Mouse (Mus musculus) heart, embryonic 11.5 days (tissue): ENCODE results near the gene Tmem202. TPM values are rescaled to one million over a fixed set of nuclear protein-coding genes. Genes with fewer than 3 reads are reported as not detected.

ENCODE experiments used
- ATAC-seq: fragments of 200-750 bp; cut with Nextera tagmentation; replicated peaks from 2 replicates; pipeline ENCODE4 v1.8.0; 2017; ENCODE audit warnings: moderate library complexity; ENCODE audit not compliant: insufficient number of reproducible peaks, low FRiP score, low TSS enrichment
- H3K27ac ChIP-seq: fragments of 300-500 bp; sonication (generic); 2 replicates; pipeline ENCODE4 v1.5.1; 2014; ENCODE audit warnings: mild to moderate bottlenecking, low read depth, low read length
- H3K27me3 ChIP-seq: fragments of 300-500 bp; sonication (generic); 2 replicates; pipeline ENCODE4 v1.6.1; 2014; ENCODE audit warnings: mild to moderate bottlenecking, low read length, mixed read lengths; ENCODE audit not compliant: control insufficient read depth, insufficient read depth
- H3K36me3 ChIP-seq: fragments of 300-500 bp; sonication (generic); 2 replicates; pipeline ENCODE4 v1.6.1; 2014; ENCODE audit warnings: mild to moderate bottlenecking, low read length, moderate library complexity, mixed read lengths; ENCODE audit not compliant: control insufficient read depth, insufficient read depth
- H3K4me1 ChIP-seq: fragments of 300-500 bp; sonication (generic); 2 replicates; pipeline ENCODE4 v1.6.1; 2014; ENCODE audit warnings: low read length; ENCODE audit not compliant: control insufficient read depth, insufficient read depth
- H3K4me2 ChIP-seq: fragments of 300-500 bp; sonication (generic); 2 replicates; pipeline ENCODE4 v1.6.1; 2014; ENCODE audit warnings: mild to moderate bottlenecking, moderate library complexity
- H3K4me3 ChIP-seq: fragments of 300-500 bp; sonication (generic); 2 replicates; pipeline ENCODE4 v1.5.1; 2014; ENCODE audit warnings: low read depth, low read length
- H3K9ac ChIP-seq: fragments of 300-500 bp; sonication (generic); 2 replicates; pipeline ENCODE4 v1.6.1; 2014; ENCODE audit warnings: mild to moderate bottlenecking, low read depth, low read length, moderate library complexity
- H3K9me3 ChIP-seq: fragments of 300-500 bp; sonication (generic); replicated peaks from 2 replicates; pipeline ENCODE4 v1.6.1; 2016; ENCODE audit warnings: low read length; ENCODE audit not compliant: control insufficient read depth
- WGBS: fragments of 180-500 bp; shearing (Covaris S2); extraction: QIAGEN DNeasy Blood & Tissue Kit; methylation state at CpG from one replicate; pipeline ENCODE4 v1.1.7; 2014; ENCODE audit not compliant: insufficient replicate concordance; 5-methylcytosine and 5-hydroxymethylcytosine counted together
- polyA plus RNA-seq: library from polyadenylated mRNA; unstranded; fragments of >200 nt; fragmentation: Nextera tagmentation; extraction: Ambion mirVana; gene quantifications from 2 replicates; pipeline ENCODE4 v1.2.1, GENCODE M21; 2014

Tmem202 gene
- 0.39 and 0.41 TPM in 2 replicates for polyA plus RNA-seq

GRCm38 (mm10) chr9:59539441-59540137 is at the start of gene Tmem202, which contains the start of gene Hexa:
Gene Tmem202 (minus strand): TSS chr9:59539847.
Gene Hexa (plus strand): TSS chr9:59539540.
- 3% methylated on average over 55 of the region's 55 CpGs for WGBS

GRCm38 (mm10) chr9:59588710-59589671 is 49.3 kb upstream of the Tmem202 start:
- H3K9me3 ChIP-seq, result no peaks in the 10 kb centered on the region
- WGBS, result 44% methylated on average over 12 of the region's 12 CpGs
- ATAC-seq, result no peak
- no peak overlapping the region for H3K27ac ChIP-seq
- no peak overlapping the region for H3K9ac ChIP-seq
- no peaks in the 10 kb centered on the region for H3K4me1 ChIP-seq
- H3K36me3 ChIP-seq, result no peaks in the 10 kb centered on the region
- H3K4me2 ChIP-seq, result no peak overlapping the region
- no peak overlapping the region for H3K4me3 ChIP-seq
- peaks cover 21% of the 10 kb centered on the region for H3K27me3 ChIP-seq

More at GRCm38 (mm10) chr9:59539441-59540137, at the start of gene Tmem202, which contains the start of gene Hexa:
- peaks cover 7% of the 10 kb centered on the region for H3K4me1 ChIP-seq
- peak within 1 kb of the TSS; percentile 76 for H3K4me3 ChIP-seq
- no peaks in the 10 kb centered on the region for H3K36me3 ChIP-seq
- no peaks in the 10 kb centered on the region for H3K27me3 ChIP-seq
- peak within 1 kb of the TSS; percentile 86 for H3K9ac ChIP-seq
- no peaks in the 10 kb centered on the region for H3K9me3 ChIP-seq
- peak; percentile 74 for ATAC-seq
- peak within 1 kb of the TSS; percentile 92 for H3K4me2 ChIP-seq
- no peak within 1 kb of the TSS for H3K27ac ChIP-seq

- no peak overlapping the region for H3K9ac ChIP-seq
- H3K27me3 ChIP-seq, result peaks cover 23% of the 10 kb centered on the region
- WGBS, result 62% methylated on average over 5 of the region's 5 CpGs
- H3K27ac ChIP-seq, result no peak overlapping the region
- no peak for ATAC-seq
- H3K4me2 ChIP-seq, result no peak overlapping the region
- H3K36me3 ChIP-seq, result no peaks in the 10 kb centered on the region
- H3K4me1 ChIP-seq, result no peaks in the 10 kb centered on the region
- no peaks in the 10 kb centered on the region for H3K9me3 ChIP-seq
- no peak overlapping the region for H3K4me3 ChIP-seq
These were observed 48.6 kb upstream of the Tmem202 start for GRCm38 (mm10) chr9:59588252-59588651.

- Histone ChIP-seq H3K36me3 (no peaks in the 10 kb centered on the region), H3K4me3 (peak overlapping the region; percentile 27), H3K27ac (no peak overlapping the region), H3K27me3 (peaks cover 30% of the 10 kb centered on the region), H3K4me2 (peak overlapping the region; percentile 54), H3K9ac (peak overlapping the region; percentile 47; the same call in 1 of the 2 replicates), H3K9me3 (no peaks in the 10 kb centered on the region), H3K4me1 (no peaks in the 10 kb centered on the region)
- 5% methylated on average over 13 of the region's 13 CpGs for WGBS
- no peak for ATAC-seq
These were observed 45.2 kb upstream of the Tmem202 start for GRCm38 (mm10) chr9:59584871-59585308.

GRCm38 (mm10) chr9:59578505-59578867 is 38.8 kb upstream of the Tmem202 start:
- Histone ChIP-seq H3K4me2 (peak overlapping the region; percentile 73), H3K4me3 (peak overlapping the region; percentile 41), H3K9ac (no peak overlapping the region), H3K36me3 (no peaks in the 10 kb centered on the region), H3K27ac (no peak overlapping the region), H3K27me3 (peaks cover 23% of the 10 kb centered on the region), H3K4me1 (peaks cover 5% of the 10 kb centered on the region), H3K9me3 (no peaks in the 10 kb centered on the region)
- WGBS, result under 1% methylated on average over 20 of the region's 20 CpGs
- ATAC-seq, result 0 out of 2 replicates have a peak, but pooled peaks have one; percentile 13

- Histone ChIP-seq H3K27ac (no peak within 1 kb of the TSS), H3K4me3 (peak within 1 kb of the TSS; percentile 41), H3K4me1 (peaks cover 5% of the 10 kb centered on the region), H3K4me2 (peak within 1 kb of the TSS; percentile 73), H3K9ac (no peak within 1 kb of the TSS), H3K9me3 (no peaks in the 10 kb centered on the region), H3K36me3 (no peaks in the 10 kb centered on the region), H3K27me3 (peaks cover 22% of the 10 kb centered on the region)
- ATAC-seq, result peak; percentile 96
- WGBS, result under 1% methylated on average over 47 of the region's 61 CpGs
These were observed 38.3 kb upstream of the Tmem202 start, which contains the start of gene Celf6 for GRCm38 (mm10) chr9:59577844-59578504. Gene Celf6 (plus strand): TSS chr9:59577917.

GRCm38 (mm10) chr9:59577401-59577800 is 37.8 kb upstream of the Tmem202 start:
- Histone ChIP-seq H3K9ac (no peak overlapping the region), H3K36me3 (no peaks in the 10 kb centered on the region), H3K4me1 (peaks cover 5% of the 10 kb centered on the region), H3K4me2 (peak overlapping the region; percentile 73), H3K9me3 (no peaks in the 10 kb centered on the region), H3K27ac (no peak overlapping the region), H3K4me3 (peak overlapping the region; percentile 41), H3K27me3 (peaks cover 20% of the 10 kb centered on the region)
- 9% methylated on average over 13 of the region's 13 CpGs for WGBS
- ATAC-seq, result no peak

GRCm38 (mm10) chr9:59571852-59572251 is 32.2 kb upstream of the Tmem202 start:
- 75% methylated on average over 2 of the region's 2 CpGs for WGBS
- no peak overlapping the region for H3K4me2 ChIP-seq

More at GRCm38 (mm10) chr9:59571852-59572251, 32.2 kb upstream of the Tmem202 start:
- Histone ChIP-seq H3K27me3 (peaks cover 5% of the 10 kb centered on the region), H3K9me3 (no peaks in the 10 kb centered on the region), H3K4me3 (no peak overlapping the region), H3K4me1 (no peaks in the 10 kb centered on the region), H3K27ac (no peak overlapping the region), H3K36me3 (no peaks in the 10 kb centered on the region), H3K9ac (no peak overlapping the region)
- no peak for ATAC-seq
